In genomic region chr11:75650958-75651425, GRCm38 (mm10) we compare ENCODE assay signal across 8 mouse cellular contexts. TPM values are rescaled to one million over a fixed set of nuclear protein-coding genes. Genes with fewer than 3 reads are reported as not detected.
DNase-seq lines count a peak whose midpoint lies in the region; ATAC-seq and TF ChIP-seq lines count a peak whose summit lies in the region.

No protein-coding gene starts in this region.

- 29% methylated on average over 13 of the region's 13 CpGs for WGBS in heart, adult 2 months
- 45% methylated on average over 13 of the region's 13 CpGs for WGBS in hindbrain, postnatal 0 days
- 50% methylated on average over 12 of the region's 13 CpGs for WGBS in midbrain, embryonic 12.5 days

- peaks cover 37% of the 10 kb centered on the region for H3K4me1 ChIP-seq in heart, adult 2 months (ENCODE audit: control insufficient read depth, insufficient read depth, low read length)
- H3K4me1 ChIP-seq in brown adipose tissue, adult 24 weeks (ENCODE audit: control insufficient read depth, insufficient read depth, insufficient read length, low read length) = peaks cover 33% of the 10 kb centered on the region
- H3K4me1 ChIP-seq in hindbrain, postnatal 0 days (ENCODE audit: insufficient read depth, low read length) = peaks cover 14% of the 10 kb centered on the region
- H3K4me1 ChIP-seq in midbrain, embryonic 12.5 days = peaks cover 39% of the 10 kb centered on the region

- no peaks in the 10 kb centered on the region for H3K27me3 ChIP-seq in heart, adult 2 months (ENCODE audit: control insufficient read depth, insufficient read depth, low read length)
- no peaks in the 10 kb centered on the region for H3K27me3 ChIP-seq in hindbrain, postnatal 0 days (ENCODE audit: insufficient read depth, low read length)
- peaks cover 48% of the 10 kb centered on the region for H3K27me3 ChIP-seq in midbrain, embryonic 12.5 days

- H3K79me2 ChIP-seq in heart, adult 2 months (replicated peaks; ENCODE audit: control insufficient read depth, insufficient read depth, low read length) = no peaks in the 10 kb centered on the region

- DNase-seq in heart, adult 2 months = no peak
- no peak for DNase-seq in heart, postnatal 25 days (ENCODE audit: low spot score)
- DNase-seq in hindbrain, postnatal 0 days (ENCODE audit: low spot score) = no peak
- DNase-seq in MN1 (ENCODE audit: low spot score) = no peak
- no peak for DNase-seq in cerebellum, adult 9-11 months

- no peak for TF ChIP-seq POLR2A in heart, adult 2 months (IDR thresholded peaks at IDR 0.05; ENCODE audit: insufficient read depth, low read depth, low read length)

- peak overlapping the region; percentile 91 for H3K4me2 ChIP-seq in hindbrain, postnatal 0 days (ENCODE audit: low read depth, low read length)
- peak overlapping the region; percentile 88 for H3K4me2 ChIP-seq in midbrain, embryonic 12.5 days (replicated peaks)

- no peak for TF ChIP-seq EP300 in heart, adult 2 months (IDR thresholded peaks at IDR 0.05; ENCODE audit: insufficient read depth, low read depth, low read length)

- H3K4me3 ChIP-seq in heart, adult 2 months = peak overlapping the region; percentile 69
- peak overlapping the region; percentile 98 for H3K4me3 ChIP-seq in brown adipose tissue, adult 24 weeks (ENCODE audit: insufficient read depth, low read depth, low read length)
- peak overlapping the region; percentile 54 for H3K4me3 ChIP-seq in hindbrain, postnatal 0 days (ENCODE audit: low read length)
- H3K4me3 ChIP-seq in midbrain, embryonic 12.5 days = peak overlapping the region; percentile 59

- ATAC-seq in hindbrain, postnatal 0 days = no peak
- ATAC-seq in midbrain, embryonic 12.5 days (ENCODE audit: low FRiP score, low read depth) = no peak
- no peak for ATAC-seq in cerebellum, adult (ENCODE audit: insufficient number of reproducible peaks, low FRiP score, low TSS enrichment)

- no peaks in the 10 kb centered on the region for H3K9me3 ChIP-seq in hindbrain, postnatal 0 days (ENCODE audit: low read length)
- H3K9me3 ChIP-seq in midbrain, embryonic 12.5 days = no peaks in the 10 kb centered on the region

- TF ChIP-seq CTCF in heart, adult 2 months (IDR thresholded peaks at IDR 0.05) = no peak
- TF ChIP-seq CTCF in hindbrain, postnatal 0 days (IDR thresholded peaks at IDR 0.05; ENCODE audit: low read depth) = no peak

- H3K36me3 ChIP-seq in heart, adult 2 months (ENCODE audit: control insufficient read depth, insufficient read depth, low read length) = peaks cover 2% of the 10 kb centered on the region; the same call in 1 of the 2 replicates
- H3K36me3 ChIP-seq in hindbrain, postnatal 0 days (ENCODE audit: insufficient read depth, low read length) = no peaks in the 10 kb centered on the region
- H3K36me3 ChIP-seq in midbrain, embryonic 12.5 days = 0 out of 2 replicates have a peak, but pooled peaks cover under 1% of the 10 kb centered on the region

- intact Hi-C loops in heart, adult 2 months (cut with DNase I) = loop anchor here (1.0 kb wide), 1 partner anchor 20 kb away; no protein-coding TSS in a partner anchor
- intact Hi-C loops in heart, postnatal 25 days (cut with DNase I) = no loop called here

- H3K27ac ChIP-seq in heart, adult 2 months = peak overlapping the region; percentile 98
- H3K27ac ChIP-seq in brown adipose tissue, adult 24 weeks (replicated peaks; ENCODE audit: low read depth, low read length) = peak overlapping the region; percentile 100
- H3K27ac ChIP-seq in hindbrain, postnatal 0 days = peak overlapping the region; percentile 87; the same call in 1 of the 2 replicates
- H3K27ac ChIP-seq in midbrain, embryonic 12.5 days (replicated peaks) = no peak overlapping the region

- H3K9ac ChIP-seq in heart, adult 2 months (ENCODE audit: low read depth, low read length) = peak overlapping the region; percentile 98
- peak overlapping the region; percentile 72 for H3K9ac ChIP-seq in hindbrain, postnatal 0 days (replicated peaks; ENCODE audit: low read length)
- peak overlapping the region; percentile 70 for H3K9ac ChIP-seq in midbrain, embryonic 12.5 days (replicated peaks)

RNA-seq across cellular contexts. Expression of gene Myo1c, which starts 0.7 kb away (rescaled TPM):
- 100 to 1,000 TPM in 1 of 2 experiments, 10 to 100 TPM in 1; 96.9 to 105 TPM for total RNA-seq in heart, adult 2 months (2021)
- 68.7 and 94.7 TPM in 2 replicates for polyA plus RNA-seq in heart, adult 2 months (2012; rRNA removed)
- 100 to 1,000 TPM; 119 to 132 TPM for total RNA-seq in heart, postnatal 25 days (2021)
- polyA plus RNA-seq in brown adipose tissue, adult 24 weeks (2012; ENCODE audit: insufficient read depth, insufficient read length, missing spikeins) = 65.7 and 72.5 TPM in 2 replicates
- total RNA-seq in hindbrain, postnatal 0 days (2014; rRNA removed) = 20.5 and 22.4 TPM in 2 replicates
- polyA plus RNA-seq in hindbrain, postnatal 0 days (2015; fragmentation: Nextera tagmentation; extraction: Ambion mirVana) = 9.3 and 9.5 TPM in 2 replicates
- polyA plus RNA-seq in midbrain, embryonic 12.5 days (2016; fragmentation: Nextera tagmentation; extraction: Ambion mirVana) = 15.5 and 16.4 TPM in 2 replicates

RNA-seq across cellular contexts. Expression of gene Inpp5k, which starts 20.2 kb away (rescaled TPM):
- 10 to 100 TPM; 24.5 to 30.2 TPM for total RNA-seq in heart, adult 2 months (2021)
- polyA plus RNA-seq in heart, adult 2 months (2012; rRNA removed) = 42.8 and 59.8 TPM in 2 replicates
- total RNA-seq in heart, postnatal 25 days (2021) = 10 to 100 TPM; 27.8 to 29.8 TPM
- polyA plus RNA-seq in brown adipose tissue, adult 24 weeks (2012; ENCODE audit: insufficient read depth, insufficient read length, missing spikeins) = 19.1 and 24.1 TPM in 2 replicates
- total RNA-seq in hindbrain, postnatal 0 days (2014; rRNA removed) = 52.1 and 53.2 TPM in 2 replicates
- 38.8 and 43.9 TPM in 2 replicates for polyA plus RNA-seq in hindbrain, postnatal 0 days (2015; fragmentation: Nextera tagmentation; extraction: Ambion mirVana)
- 27.2 and 28.4 TPM in 2 replicates for polyA plus RNA-seq in midbrain, embryonic 12.5 days (2016; fragmentation: Nextera tagmentation; extraction: Ambion mirVana)

RNA-seq across cellular contexts. Expression of gene Crk, which starts 28.1 kb away (rescaled TPM):
- 10 to 100 TPM; 82.9 to 90.3 TPM for total RNA-seq in heart, adult 2 months (2021)
- 27.6 and 64.4 TPM in 2 replicates for polyA plus RNA-seq in heart, adult 2 months (2012; rRNA removed)
- total RNA-seq in heart, postnatal 25 days (2021) = 10 to 100 TPM; 81.3 to 88.2 TPM
- polyA plus RNA-seq in brown adipose tissue, adult 24 weeks (2012; ENCODE audit: insufficient read depth, insufficient read length, missing spikeins) = 56.9 and 64.4 TPM in 2 replicates
- 83.3 and 111 TPM in 2 replicates for total RNA-seq in hindbrain, postnatal 0 days (2014; rRNA removed)
- 82.3 and 82.5 TPM in 2 replicates for polyA plus RNA-seq in hindbrain, postnatal 0 days (2015; fragmentation: Nextera tagmentation; extraction: Ambion mirVana)
- polyA plus RNA-seq in midbrain, embryonic 12.5 days (2016; fragmentation: Nextera tagmentation; extraction: Ambion mirVana) = 140 and 142 TPM in 2 replicates
